Mouse (Mus musculus): ENCODE results near the gene 1700025G04Rik. TPM values are rescaled to one million over a fixed set of nuclear protein-coding genes. Genes with fewer than 3 reads are reported as not detected.
A peak's percentile ranks its signal among the peaks of the same experiment; 100 is the strongest.

1700025G04Rik gene
- polyA plus RNA-seq, 2 experiments: 24.3 to 36.4 TPM

DNA sequence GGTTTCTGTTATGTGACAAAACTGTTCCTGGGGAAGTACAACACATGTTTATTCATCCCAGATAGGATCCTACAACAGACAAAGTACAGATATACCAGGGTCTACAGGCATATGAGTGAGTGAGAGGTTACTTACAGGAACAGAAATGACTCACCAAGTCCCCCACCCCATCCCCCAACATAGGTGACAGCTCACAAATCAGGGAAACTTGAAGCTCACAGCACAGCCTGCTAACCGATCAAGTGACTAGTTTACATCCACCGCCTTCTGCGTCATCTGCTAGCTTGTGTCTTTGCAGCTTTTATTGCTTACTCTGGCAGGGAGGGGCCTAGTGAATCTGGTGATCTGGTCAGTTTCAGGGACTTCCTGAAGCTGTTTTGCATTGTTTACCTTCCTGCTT lies 47.5 kb downstream of the 1700025G04Rik start:
- H3K9me3 ChIP-seq (ENCODE audit: control insufficient read depth, low read length): no peaks in the 10 kb centered on the region
- H3K4me1 ChIP-seq (ENCODE audit: control insufficient read depth, insufficient read depth, low read length): peaks cover 26% of the 10 kb centered on the region
- 52% methylated on average over 3 of the region's 3 CpGs for WGBS
- no peak overlapping the region for H3K4me3 ChIP-seq (replicated peaks; ENCODE audit: low read length)
- ATAC-seq (ENCODE audit: low FRiP score, low read depth) (no peak), DNase-seq (ENCODE audit: low spot score) (no peak)
- H3K27ac ChIP-seq (replicated peaks; ENCODE audit: low read depth, low read length): no peak overlapping the region
- H3K9ac ChIP-seq (ENCODE audit: low read depth, low read length, severe bottlenecking): no peak overlapping the region
- H3K36me3 ChIP-seq (ENCODE audit: control insufficient read depth, insufficient read depth, low read length): no peaks in the 10 kb centered on the region
- H3K4me2 ChIP-seq (replicated peaks; ENCODE audit: low read depth, low read length, severe bottlenecking): no peak overlapping the region
- no peak for TF ChIP-seq POLR2A (IDR thresholded peaks at IDR 0.05; ENCODE audit: borderline replicate concordance, extremely low read depth, insufficient read depth, insufficient read length)
- H3K27me3 ChIP-seq (ENCODE audit: control insufficient read depth, insufficient read depth, low read length): no peaks in the 10 kb centered on the region

- Histone ChIP-seq H3K9me3 (ENCODE audit: control insufficient read depth, low read length) (no peaks in the 10 kb centered on the region), H3K36me3 (ENCODE audit: control insufficient read depth, insufficient read depth, low read length) (no peaks in the 10 kb centered on the region), H3K4me1 (ENCODE audit: control insufficient read depth, insufficient read depth, low read length) (peaks cover 30% of the 10 kb centered on the region), H3K27me3 (ENCODE audit: control insufficient read depth, insufficient read depth, low read length) (no peaks in the 10 kb centered on the region), H3K9ac (ENCODE audit: low read depth, low read length, severe bottlenecking) (no peak overlapping the region), H3K4me3 (replicated peaks; ENCODE audit: low read length) (no peak overlapping the region), H3K27ac (replicated peaks; ENCODE audit: low read depth, low read length) (no peak overlapping the region), H3K4me2 (replicated peaks; ENCODE audit: low read depth, low read length, severe bottlenecking) (no peak overlapping the region)
- no peak for TF ChIP-seq POLR2A (IDR thresholded peaks at IDR 0.05; ENCODE audit: borderline replicate concordance, extremely low read depth, insufficient read depth, insufficient read length)
- no peak for ATAC-seq (ENCODE audit: low FRiP score, low read depth)
- DNase-seq (ENCODE audit: low spot score): no peak
- WGBS: 72% methylated on average over 4 of the region's 4 CpGs
Measured at GRCm38 (mm10) chr1:152041005-152041404, 48.9 kb downstream of the 1700025G04Rik start.

GRCm38 (mm10) chr1:152040053-152040452 lies 49.9 kb downstream of the 1700025G04Rik start:
- Histone ChIP-seq H3K4me3 (replicated peaks; ENCODE audit: low read length) (no peak overlapping the region), H3K9ac (ENCODE audit: low read depth, low read length, severe bottlenecking) (no peak overlapping the region), H3K27ac (replicated peaks; ENCODE audit: low read depth, low read length) (no peak overlapping the region), H3K4me2 (replicated peaks; ENCODE audit: low read depth, low read length, severe bottlenecking) (no peak overlapping the region), H3K36me3 (ENCODE audit: control insufficient read depth, insufficient read depth, low read length) (no peaks in the 10 kb centered on the region), H3K9me3 (ENCODE audit: control insufficient read depth, low read length) (no peaks in the 10 kb centered on the region), H3K4me1 (ENCODE audit: control insufficient read depth, insufficient read depth, low read length) (peaks cover 30% of the 10 kb centered on the region), H3K27me3 (ENCODE audit: control insufficient read depth, insufficient read depth, low read length) (no peaks in the 10 kb centered on the region)
- TF ChIP-seq POLR2A (IDR thresholded peaks at IDR 0.05; ENCODE audit: borderline replicate concordance, extremely low read depth, insufficient read depth, insufficient read length): no peak
- 58% methylated on average over 7 of the region's 7 CpGs for WGBS
- ATAC-seq (ENCODE audit: low FRiP score, low read depth) (no peak), DNase-seq (ENCODE audit: low spot score) (no peak)

- WGBS: 26% methylated on average over 8 of the region's 8 CpGs
- peak; percentile 30; the same call in 1 of the 2 replicates for ATAC-seq (ENCODE audit: low FRiP score, low read depth)
- H3K36me3 ChIP-seq (ENCODE audit: control insufficient read depth, insufficient read depth, low read length): no peaks in the 10 kb centered on the region
- H3K27ac ChIP-seq (replicated peaks; ENCODE audit: low read depth, low read length): no peak overlapping the region
- no peaks in the 10 kb centered on the region for H3K27me3 ChIP-seq (ENCODE audit: control insufficient read depth, insufficient read depth, low read length)
- H3K4me3 ChIP-seq (replicated peaks; ENCODE audit: low read length): no peak overlapping the region
- no peaks in the 10 kb centered on the region for H3K9me3 ChIP-seq (ENCODE audit: control insufficient read depth, low read length)
- H3K4me2 ChIP-seq (replicated peaks; ENCODE audit: low read depth, low read length, severe bottlenecking): no peak overlapping the region
- H3K9ac ChIP-seq (ENCODE audit: low read depth, low read length, severe bottlenecking): no peak overlapping the region
- DNase-seq (ENCODE audit: low spot score): peak; percentile 15
- peaks cover 30% of the 10 kb centered on the region for H3K4me1 ChIP-seq (ENCODE audit: control insufficient read depth, insufficient read depth, low read length)
- no peak for TF ChIP-seq POLR2A (IDR thresholded peaks at IDR 0.05; ENCODE audit: borderline replicate concordance, extremely low read depth, insufficient read depth, insufficient read length)
Measured at GRCm38 (mm10) chr1:152039588-152039987, 50.3 kb downstream of the 1700025G04Rik start.

DNA sequence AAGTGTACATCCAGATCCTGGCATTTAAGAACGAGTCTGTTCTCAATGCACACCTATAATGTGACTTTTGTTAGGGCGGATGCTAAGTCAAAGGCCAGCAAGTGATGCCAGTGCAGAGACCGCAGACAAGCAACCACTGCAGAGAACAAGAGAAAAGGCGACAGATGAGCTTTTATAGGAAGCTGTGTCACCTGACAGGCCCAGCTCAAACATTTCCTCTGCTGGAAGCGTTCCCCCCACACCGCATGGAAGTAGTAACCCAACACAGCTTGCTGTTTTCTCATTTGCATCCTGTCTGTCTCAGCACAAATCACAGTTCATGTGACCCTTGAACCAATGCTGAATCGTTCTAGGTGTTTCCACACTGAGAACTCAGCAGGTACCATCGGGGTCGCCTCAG lies 51.8 kb downstream of the 1700025G04Rik start:
- no peak overlapping the region for H3K4me3 ChIP-seq (replicated peaks; ENCODE audit: low read length)
- H3K9ac ChIP-seq (ENCODE audit: low read depth, low read length, severe bottlenecking): no peak overlapping the region
- WGBS: 66% methylated on average over 9 of the region's 9 CpGs
- peaks cover 30% of the 10 kb centered on the region for H3K4me1 ChIP-seq (ENCODE audit: control insufficient read depth, insufficient read depth, low read length)
- TF ChIP-seq POLR2A (IDR thresholded peaks at IDR 0.05; ENCODE audit: borderline replicate concordance, extremely low read depth, insufficient read depth, insufficient read length): no peak
- no peaks in the 10 kb centered on the region for H3K36me3 ChIP-seq (ENCODE audit: control insufficient read depth, insufficient read depth, low read length)
- no peaks in the 10 kb centered on the region for H3K27me3 ChIP-seq (ENCODE audit: control insufficient read depth, insufficient read depth, low read length)
- H3K4me2 ChIP-seq (replicated peaks; ENCODE audit: low read depth, low read length, severe bottlenecking): no peak overlapping the region
- no peak for DNase-seq (ENCODE audit: low spot score)
- ATAC-seq (ENCODE audit: low FRiP score, low read depth): no peak
- H3K9me3 ChIP-seq (ENCODE audit: control insufficient read depth, low read length): no peaks in the 10 kb centered on the region
- no peak overlapping the region for H3K27ac ChIP-seq (replicated peaks; ENCODE audit: low read depth, low read length)

DNA sequence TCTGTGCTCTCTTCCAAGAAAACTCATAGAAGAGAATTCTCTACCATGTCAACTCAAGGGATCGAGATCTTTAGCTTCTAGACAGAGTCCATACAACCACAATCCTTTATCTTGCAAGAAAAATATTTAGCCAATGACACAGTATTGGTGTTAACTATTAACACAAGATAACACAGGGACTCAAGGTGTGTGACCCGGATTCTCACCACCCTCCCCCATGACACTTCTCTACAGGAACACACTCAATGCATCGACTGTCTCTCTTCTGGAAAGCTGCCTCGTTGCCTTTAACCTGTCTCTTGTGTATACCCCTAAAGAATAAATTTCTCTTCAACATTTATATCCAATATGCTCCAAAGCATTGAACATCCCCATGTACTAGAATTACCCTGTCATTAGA lies 52.3 kb downstream of the 1700025G04Rik start:
- ATAC-seq (ENCODE audit: low FRiP score, low read depth) (no peak), DNase-seq (ENCODE audit: low spot score) (no peak)
- TF ChIP-seq POLR2A (IDR thresholded peaks at IDR 0.05; ENCODE audit: borderline replicate concordance, extremely low read depth, insufficient read depth, insufficient read length): no peak
- Histone ChIP-seq H3K9me3 (ENCODE audit: control insufficient read depth, low read length) (no peaks in the 10 kb centered on the region), H3K36me3 (ENCODE audit: control insufficient read depth, insufficient read depth, low read length) (no peaks in the 10 kb centered on the region), H3K27me3 (ENCODE audit: control insufficient read depth, insufficient read depth, low read length) (no peaks in the 10 kb centered on the region), H3K9ac (ENCODE audit: low read depth, low read length, severe bottlenecking) (no peak overlapping the region), H3K4me3 (replicated peaks; ENCODE audit: low read length) (no peak overlapping the region), H3K27ac (replicated peaks; ENCODE audit: low read depth, low read length) (no peak overlapping the region), H3K4me1 (ENCODE audit: control insufficient read depth, insufficient read depth, low read length) (peaks cover 30% of the 10 kb centered on the region), H3K4me2 (replicated peaks; ENCODE audit: low read depth, low read length, severe bottlenecking) (no peak overlapping the region)
- 71% methylated on average over 4 of the region's 4 CpGs for WGBS
